9 mouse cellular contexts compared by ENCODE assay signal in the genomic region with DNA sequence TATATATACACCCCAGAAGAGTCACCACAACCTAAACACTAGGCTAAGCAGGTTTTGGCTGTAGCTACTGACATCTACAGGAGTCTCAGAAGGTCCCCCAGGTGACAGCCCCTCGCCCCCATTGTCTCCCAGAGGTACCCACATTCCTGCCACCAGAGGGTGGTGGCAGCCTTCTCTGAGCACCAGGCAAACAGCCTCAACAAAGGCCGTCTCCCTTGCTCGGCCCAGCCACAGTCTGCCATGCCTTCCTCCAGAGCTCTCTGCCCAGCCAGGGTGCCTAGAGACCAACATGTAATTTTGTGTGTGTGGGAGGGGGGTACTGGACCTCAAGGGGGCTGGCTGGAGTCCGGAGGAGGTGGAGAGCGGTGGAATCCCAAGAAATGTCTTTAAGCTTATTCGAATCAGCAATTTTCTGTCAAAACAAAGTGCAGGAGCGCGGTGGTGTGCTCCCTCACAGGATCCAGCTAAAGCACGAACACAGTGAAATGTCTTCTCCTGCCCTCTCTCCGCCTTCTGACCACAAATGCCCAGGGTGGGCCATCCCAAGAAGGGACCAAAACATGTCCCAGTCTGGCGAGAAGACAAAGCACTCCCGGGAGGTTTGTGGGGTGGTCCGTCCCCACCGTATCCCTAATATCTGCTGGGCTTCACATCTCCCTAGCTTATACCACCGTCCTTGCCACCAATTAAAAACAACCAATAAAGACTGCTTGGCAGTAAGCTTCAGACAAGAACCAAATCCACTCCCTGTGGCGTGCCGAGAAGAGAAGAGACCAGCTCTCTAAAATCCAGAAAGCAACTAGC.
DNase-seq lines count a peak whose midpoint lies in the region; ATAC-seq lines count a peak whose summit lies in the region.
"Had no signal": no experiment of that assay in that cellular context is flagged by ENCODE, and none has a peak within 500 bp of the region (broad histone marks: within the 10 kb centered on the region; RNA-seq: fewer than 3 reads in every experiment).

No protein-coding gene starts in this region.

- H3K27me3 ChIP-seq in forebrain, embryonic 11.5 days (ENCODE audit: control insufficient read depth, insufficient read depth, low read length), result no peaks in the 10 kb centered on the region
- no peaks in the 10 kb centered on the region for H3K27me3 ChIP-seq in hindbrain, embryonic 12.5 days

- peak overlapping the region; percentile 33; the same call in 1 of the 2 replicates for H3K4me2 ChIP-seq in forebrain, embryonic 11.5 days (ENCODE audit: low read depth, low read length, severe bottlenecking)
- peak overlapping the region; percentile 41 for H3K4me2 ChIP-seq in hindbrain, embryonic 12.5 days (replicated peaks)

- H3K4me1 ChIP-seq in forebrain, embryonic 11.5 days (replicated peaks; ENCODE audit: control insufficient read depth, insufficient read depth, low read length), result peaks cover 34% of the 10 kb centered on the region
- peaks cover 54% of the 10 kb centered on the region for H3K4me1 ChIP-seq in hindbrain, embryonic 12.5 days

- H3K9me3 ChIP-seq in forebrain, embryonic 11.5 days (ENCODE audit: control insufficient read depth, low read length), result no peaks in the 10 kb centered on the region
- H3K9me3 ChIP-seq in hindbrain, embryonic 12.5 days (replicated peaks), result no peaks in the 10 kb centered on the region
- H3K9me3 ChIP-seq: megakaryocyte, embryonic 14.5 days had no signal

- peak; percentile 15 for DNase-seq in thymus, postnatal 14 days
- DNase-seq in thymus, postnatal 0 days (ENCODE audit: low spot score), result no peak
- DNase-seq in forebrain, embryonic 11.5 days (ENCODE audit: low spot score), result peak; percentile 88
- DNase-seq in liver, result peak; percentile 47
- peak; percentile 81 for DNase-seq in neural tube, embryonic 10.5 days (ENCODE audit: extremely low spot score, low spot score)
- no peak for DNase-seq in c-Kit-positive CD71-positive TER-119-positive erythroid progenitor cells, embryonic 14.5 days (ENCODE audit: low spot score)

- H3K27ac ChIP-seq in forebrain, embryonic 11.5 days (ENCODE audit: low read depth, low read length), result peak overlapping the region; percentile 62
- H3K27ac ChIP-seq in hindbrain, embryonic 12.5 days, result peak overlapping the region; percentile 79

- no peak overlapping the region for H3K4me3 ChIP-seq in forebrain, embryonic 11.5 days (ENCODE audit: low read depth, low read length)
- no peak overlapping the region for H3K4me3 ChIP-seq in hindbrain, embryonic 12.5 days
- H3K4me3 ChIP-seq: megakaryocyte, embryonic 14.5 days had no signal

- no peaks in the 10 kb centered on the region for H3K36me3 ChIP-seq in forebrain, embryonic 11.5 days (ENCODE audit: control insufficient read depth, insufficient read depth, low read length)
- H3K36me3 ChIP-seq in hindbrain, embryonic 12.5 days, result no peaks in the 10 kb centered on the region

- H3K9ac ChIP-seq in forebrain, embryonic 11.5 days (ENCODE audit: low read length), result peak overlapping the region; percentile 52
- H3K9ac ChIP-seq in hindbrain, embryonic 12.5 days, result peak overlapping the region; percentile 39; the same call in 1 of the 2 replicates

- 12% methylated on average over 17 of the region's 17 CpGs for WGBS in forebrain, embryonic 11.5 days
- 19% methylated on average over 17 of the region's 17 CpGs for WGBS in hindbrain, embryonic 12.5 days

- peak; percentile 58; the same call in 1 of the 2 replicates for ATAC-seq in forebrain, embryonic 11.5 days (replicated peaks; ENCODE audit: low FRiP score)
- ATAC-seq in hindbrain, embryonic 12.5 days (ENCODE audit: low FRiP score), result peak; percentile 68
- ATAC-seq in granulocyte monocyte progenitor cell, adult 5-6 weeks (replicated peaks; ENCODE audit: poor library complexity, severe bottlenecking), result no peak

Comparison
In these comparisons a context has a peak if more than half of its experiments do, and no peak if none do; other contexts are left out.
1. DNase-seq: peak in thymus, postnatal 14 days (single experiment), forebrain, embryonic 11.5 days (single experiment), liver (single experiment) and neural tube, embryonic 10.5 days (single experiment); none in thymus, postnatal 0 days (single experiment) and c-Kit-positive CD71-positive TER-119-positive erythroid progenitor cells, embryonic 14.5 days (single experiment).